Mouse (Mus musculus): ENCODE measurements around the gene Irak4. TPM values are rescaled to one million over a fixed set of nuclear protein-coding genes. Genes with fewer than 3 reads are reported as not detected.

Irak4 gene
- polyA plus RNA-seq, 1 experiment = 0.05 TPM

GRCm38 (mm10) chr15:94593586-94593985 lies 50.1 kb downstream of the Irak4 start:
- Histone ChIP-seq H3K4me3 (replicated peaks) (no peak overlapping the region), H3K9me3 (ENCODE audit: control insufficient read depth, low read length) (no peaks in the 10 kb centered on the region), H3K4me1 (ENCODE audit: control insufficient read depth) (peaks cover 5% of the 10 kb centered on the region), H3K36me3 (ENCODE audit: control insufficient read depth) (no peaks in the 10 kb centered on the region), H3K27me3 (ENCODE audit: control insufficient read depth) (no peaks in the 10 kb centered on the region)
- TF ChIP-seq TAL1 (IDR thresholded peaks at IDR 0.05; ENCODE audit: low read length) (no peak), GATA1 (IDR thresholded peaks at IDR 0.05; ENCODE audit: low read length) (no peak)

DNA sequence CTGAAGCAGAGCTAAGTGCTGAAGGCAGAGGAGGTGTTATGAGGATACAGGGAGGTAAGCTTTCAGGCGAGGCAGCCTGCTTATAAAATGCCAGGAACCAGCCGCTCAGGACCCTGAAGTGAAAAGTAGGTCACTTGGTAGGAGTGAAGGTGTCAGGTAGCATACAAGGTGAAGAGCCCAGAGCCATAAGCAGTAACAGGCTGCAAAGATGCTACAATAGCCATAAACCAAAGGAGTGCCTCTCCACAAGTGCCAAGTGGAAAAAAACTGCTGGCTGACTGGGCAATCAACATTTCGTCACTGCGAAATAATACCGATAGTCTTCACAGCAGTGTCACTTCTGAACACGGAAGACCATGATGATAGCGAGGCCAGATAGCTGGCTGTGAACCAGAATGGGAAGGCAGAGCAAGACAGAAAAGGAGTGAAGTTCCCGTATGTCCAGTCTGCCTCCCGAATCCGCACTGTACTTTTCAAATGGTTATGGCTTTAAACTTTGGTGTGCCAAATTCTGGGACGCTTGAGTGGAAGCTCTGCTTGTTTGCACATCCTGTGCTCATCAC lies 56.8 kb downstream of the Irak4 start:
- Histone ChIP-seq H3K36me3 (ENCODE audit: control insufficient read depth) (no peaks in the 10 kb centered on the region), H3K4me3 (replicated peaks) (no peak overlapping the region), H3K9me3 (ENCODE audit: control insufficient read depth, low read length) (no peaks in the 10 kb centered on the region), H3K4me1 (ENCODE audit: control insufficient read depth) (no peaks in the 10 kb centered on the region; the same call in 1 of the 2 replicates), H3K27me3 (ENCODE audit: control insufficient read depth) (no peaks in the 10 kb centered on the region)
- no peak for TF ChIP-seq GATA1 (IDR thresholded peaks at IDR 0.05; ENCODE audit: low read length)
- no peak for TF ChIP-seq TAL1 (IDR thresholded peaks at IDR 0.05; ENCODE audit: low read length)

DNA sequence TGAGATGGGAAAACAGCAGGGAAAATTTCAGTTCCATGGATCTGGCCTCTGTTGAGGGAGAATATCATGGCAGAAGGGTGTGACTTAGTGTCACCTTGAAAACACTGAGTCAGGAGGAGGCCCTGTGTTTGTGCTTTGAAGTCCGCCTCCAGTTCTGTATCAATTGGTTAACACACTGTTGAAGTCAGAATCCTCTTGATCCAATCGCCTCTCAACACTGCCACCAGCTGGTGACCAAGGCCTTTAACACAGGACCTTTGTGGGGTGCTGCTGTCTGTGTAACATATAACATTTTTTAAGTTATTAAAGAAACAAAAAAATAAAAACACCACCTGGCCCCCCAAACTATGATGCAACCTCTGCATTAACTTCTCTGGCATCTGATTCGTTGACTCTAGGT lies 57.9 kb downstream of the Irak4 start:
- Histone ChIP-seq H3K36me3 (ENCODE audit: control insufficient read depth) (no peaks in the 10 kb centered on the region), H3K4me1 (ENCODE audit: control insufficient read depth) (no peaks in the 10 kb centered on the region; the same call in 1 of the 2 replicates), H3K4me3 (replicated peaks) (no peak overlapping the region), H3K9me3 (ENCODE audit: control insufficient read depth, low read length) (no peaks in the 10 kb centered on the region), H3K27me3 (ENCODE audit: control insufficient read depth) (no peaks in the 10 kb centered on the region)
- no peak for TF ChIP-seq TAL1 (IDR thresholded peaks at IDR 0.05; ENCODE audit: low read length)
- TF ChIP-seq GATA1 (IDR thresholded peaks at IDR 0.05; ENCODE audit: low read length) = no peak

GRCm38 (mm10) chr15:94602441-94602840 lies 59.0 kb downstream of the Irak4 start:
- no peak overlapping the region for H3K4me3 ChIP-seq (replicated peaks)
- no peaks in the 10 kb centered on the region for H3K36me3 ChIP-seq (ENCODE audit: control insufficient read depth)
- H3K27me3 ChIP-seq (ENCODE audit: control insufficient read depth) = no peaks in the 10 kb centered on the region
- no peaks in the 10 kb centered on the region for H3K9me3 ChIP-seq (ENCODE audit: control insufficient read depth, low read length)
- no peak for TF ChIP-seq TAL1 (IDR thresholded peaks at IDR 0.05; ENCODE audit: low read length)
- no peaks in the 10 kb centered on the region; the same call in 1 of the 2 replicates for H3K4me1 ChIP-seq (ENCODE audit: control insufficient read depth)

DNA sequence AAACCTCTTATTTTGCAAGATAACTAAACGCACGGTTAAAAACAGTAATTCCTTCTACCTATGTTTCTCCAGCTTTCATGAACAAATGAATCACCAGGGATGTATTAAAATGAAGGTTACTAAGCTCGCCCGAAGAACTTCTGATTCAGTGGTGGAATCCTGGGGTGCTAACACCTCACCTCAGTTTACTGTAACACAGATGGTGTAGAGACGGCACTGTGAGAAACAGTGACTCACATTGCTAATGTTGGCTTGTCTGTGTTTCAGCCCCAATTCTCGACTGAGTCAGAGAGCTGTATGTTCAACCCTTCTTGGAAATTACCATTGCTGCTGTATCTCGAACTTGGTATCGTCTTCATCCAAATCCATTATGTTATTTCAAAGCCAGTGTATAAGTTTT lies 64.3 kb downstream of the Irak4 start:
- Histone ChIP-seq H3K36me3 (ENCODE audit: control insufficient read depth) (no peaks in the 10 kb centered on the region), H3K4me3 (replicated peaks) (no peak overlapping the region), H3K4me1 (ENCODE audit: control insufficient read depth) (peaks cover 2% of the 10 kb centered on the region; the same call in 1 of the 2 replicates), H3K9me3 (ENCODE audit: control insufficient read depth, low read length) (no peaks in the 10 kb centered on the region), H3K27me3 (ENCODE audit: control insufficient read depth) (no peaks in the 10 kb centered on the region)
- no peak for TF ChIP-seq TAL1 (IDR thresholded peaks at IDR 0.05; ENCODE audit: low read length)
- TF ChIP-seq GATA1 (IDR thresholded peaks at IDR 0.05; ENCODE audit: low read length) = no peak

- Histone ChIP-seq H3K27me3 (ENCODE audit: control insufficient read depth) (no peaks in the 10 kb centered on the region), H3K4me3 (replicated peaks) (no peak overlapping the region), H3K4me1 (ENCODE audit: control insufficient read depth) (peaks cover 2% of the 10 kb centered on the region; the same call in 1 of the 2 replicates), H3K36me3 (ENCODE audit: control insufficient read depth) (no peaks in the 10 kb centered on the region), H3K9me3 (ENCODE audit: control insufficient read depth, low read length) (no peaks in the 10 kb centered on the region)
- TF ChIP-seq GATA1 (IDR thresholded peaks at IDR 0.05; ENCODE audit: low read length) = no peak
- no peak for TF ChIP-seq TAL1 (IDR thresholded peaks at IDR 0.05; ENCODE audit: low read length)
Observed at GRCm38 (mm10) chr15:94616036-94616435, 72.6 kb downstream of the Irak4 start.

- H3K4me3 ChIP-seq (replicated peaks) = no peak overlapping the region
- no peaks in the 10 kb centered on the region for H3K36me3 ChIP-seq (ENCODE audit: control insufficient read depth)
- no peak for TF ChIP-seq GATA1 (IDR thresholded peaks at IDR 0.05; ENCODE audit: low read length)
- no peak for TF ChIP-seq TAL1 (IDR thresholded peaks at IDR 0.05; ENCODE audit: low read length)
- peaks cover 2% of the 10 kb centered on the region; the same call in 1 of the 2 replicates for H3K4me1 ChIP-seq (ENCODE audit: control insufficient read depth)
- 0 out of 2 replicates have a peak, but pooled peaks cover 2% of the 10 kb centered on the region for H3K27me3 ChIP-seq (ENCODE audit: control insufficient read depth)
- H3K9me3 ChIP-seq (ENCODE audit: control insufficient read depth, low read length) = no peaks in the 10 kb centered on the region
Observed at GRCm38 (mm10) chr15:94620909-94621308, 77.5 kb downstream of the Irak4 start.

DNA sequence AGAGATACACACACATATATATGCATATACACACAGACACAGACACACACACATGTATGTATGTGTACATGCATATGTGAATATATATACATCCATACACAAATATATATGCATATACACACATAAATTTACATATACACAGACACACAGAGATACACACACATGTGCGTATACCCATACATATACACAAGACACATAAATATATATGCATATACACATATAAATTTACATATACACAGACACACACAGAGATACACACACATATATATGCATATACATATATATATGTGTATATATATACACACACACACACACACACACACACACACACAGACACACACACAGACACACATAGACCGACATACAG lies 85.0 kb downstream of the Irak4 start:
- H3K4me3 ChIP-seq (replicated peaks) = no peak overlapping the region
- TF ChIP-seq TAL1 (IDR thresholded peaks at IDR 0.05; ENCODE audit: low read length) (no peak), GATA1 (IDR thresholded peaks at IDR 0.05; ENCODE audit: low read length) (no peak)
- no peaks in the 10 kb centered on the region for H3K4me1 ChIP-seq (ENCODE audit: control insufficient read depth)
- H3K36me3 ChIP-seq (ENCODE audit: control insufficient read depth) = no peaks in the 10 kb centered on the region
- peaks cover 2% of the 10 kb centered on the region; the same call in 1 of the 2 replicates for H3K9me3 ChIP-seq (ENCODE audit: control insufficient read depth, low read length)
- H3K27me3 ChIP-seq (ENCODE audit: control insufficient read depth) = peaks cover 47% of the 10 kb centered on the region

GRCm38 (mm10) chr15:94628830-94629601 lies 85.6 kb downstream of the Irak4 start, which contains the start of gene Tmem117:
Gene Tmem117 (plus strand): TSS chr15:94629232.
- TF ChIP-seq GATA1 (IDR thresholded peaks at IDR 0.05; ENCODE audit: low read length) (no peak), TAL1 (IDR thresholded peaks at IDR 0.05; ENCODE audit: low read length) (no peak)
- Histone ChIP-seq H3K36me3 (ENCODE audit: control insufficient read depth) (no peaks in the 10 kb centered on the region), H3K4me1 (ENCODE audit: control insufficient read depth) (no peaks in the 10 kb centered on the region), H3K4me3 (replicated peaks) (no peak within 1 kb of the TSS), H3K27me3 (ENCODE audit: control insufficient read depth) (peaks cover 47% of the 10 kb centered on the region), H3K9me3 (ENCODE audit: control insufficient read depth, low read length) (peaks cover 2% of the 10 kb centered on the region; the same call in 1 of the 2 replicates)
